Mouse (Mus musculus) megakaryocyte progenitor cell, adult 5-6 weeks (primary cell): ENCODE results near the gene Vps72. TPM values are rescaled to one million over a fixed set of nuclear protein-coding genes. Genes with fewer than 3 reads are reported as not detected.
A peak's percentile ranks its signal among the peaks of the same experiment; 100 is the strongest.
"Not testable (repeated sequence)": the region's sequence is repeated elsewhere in the genome, so short reads cannot be mapped to it uniquely, and the experiment has no call there.

ENCODE experiments used
- ATAC-seq: replicated peaks from 2 replicates; pipeline ENCODE4 v1.8.0; 2016; ENCODE audit warnings: mild to moderate bottlenecking, moderate TSS enrichment, inconsistent platforms; ENCODE audit not compliant: poor library complexity
- total RNA-seq, 2 experiments: library from RNA; stranded (forward) in 1 of 2; stranded (reverse) in 1 of 2; fragments of 157-497, 149-512 nt in 1 of 2; fragments of 200-1000 nt in 1 of 2; gene quantifications; 2 replicates each; pipeline versions ENCODE4 v1.2.3 to v1.2.4; 2015 to 2017

Vps72 gene
- 40.4 and 47.6 TPM in 2 replicates for total RNA-seq (2015)
- total RNA-seq (2017): 97.9 and 124 TPM in 2 replicates

GRCm38 (mm10) chr3:95110911-95111726 lies at the start of gene Vps72:
TSS of gene Vps72 (plus strand) at chr3:95111022.
- ATAC-seq: peak; percentile 84

DNA sequence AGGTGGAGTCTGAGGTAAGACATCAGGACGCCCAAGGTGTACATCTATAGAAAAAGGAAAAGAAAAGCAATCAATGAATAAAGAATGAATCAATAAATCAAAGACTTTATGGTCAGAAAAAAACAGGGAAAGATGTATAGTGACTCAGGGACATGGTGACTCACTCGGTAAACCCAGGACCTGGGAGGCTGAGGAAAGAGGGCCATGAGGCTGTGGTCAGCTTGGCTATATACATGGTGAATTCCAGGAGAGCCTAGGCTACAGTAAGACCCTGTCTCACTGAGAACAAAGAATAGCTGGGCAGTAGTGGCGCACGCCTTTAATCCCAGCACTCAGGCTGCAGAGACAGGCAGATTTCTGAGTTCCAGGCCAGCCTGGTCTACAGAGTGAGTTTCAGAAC lies 47.1 kb upstream of the Vps72 start:
- no peak for ATAC-seq

GRCm38 (mm10) chr3:95065553-95065952 lies 45.3 kb upstream of the Vps72 start:
- no peak for ATAC-seq

GRCm38 (mm10) chr3:95066095-95066494 lies 44.7 kb upstream of the Vps72 start:
- no peak for ATAC-seq

DNA sequence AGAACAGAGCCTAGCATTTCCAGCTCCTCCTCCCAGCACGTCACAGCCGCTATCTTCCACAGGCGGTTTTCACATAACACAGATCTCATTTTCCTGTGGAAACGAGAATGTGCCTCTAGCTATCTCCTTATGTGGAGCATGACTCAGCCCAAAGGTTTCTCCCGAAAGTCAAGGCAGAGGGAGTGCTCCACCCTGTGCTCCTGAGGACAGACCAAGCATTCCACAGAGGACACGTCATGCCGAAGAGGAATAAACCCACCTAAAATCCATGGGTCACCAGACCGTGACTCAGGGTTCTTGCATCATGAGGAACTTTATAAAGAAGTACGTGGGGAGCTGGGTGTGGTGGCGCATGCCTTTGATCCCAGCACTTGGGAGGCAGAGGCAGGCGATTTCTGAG lies 44.3 kb upstream of the Vps72 start:
- ATAC-seq: no peak

DNA sequence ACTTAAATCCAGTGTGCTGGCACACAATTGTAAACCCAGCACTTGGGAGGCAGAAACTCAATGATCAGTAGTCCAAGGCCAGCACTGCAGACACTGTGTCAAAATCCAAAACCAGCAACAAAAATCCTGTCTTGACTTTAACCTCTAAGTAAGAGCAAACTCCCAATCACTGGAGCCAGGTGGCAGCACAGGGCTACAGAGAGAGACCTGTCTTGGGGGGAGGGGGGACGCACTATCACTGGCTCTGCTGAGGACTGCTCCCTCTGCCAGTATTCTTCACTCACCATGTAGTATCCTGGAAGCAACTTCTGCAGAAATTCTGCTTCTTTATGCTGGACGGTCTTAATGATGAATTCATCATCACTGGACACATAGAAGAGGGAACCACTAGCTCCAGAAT lies 39.2 kb upstream of the Vps72 start:
- no peak for ATAC-seq

GRCm38 (mm10) chr3:95088071-95088470 lies 22.8 kb upstream of the Vps72 start:
- ATAC-seq: no peak

DNA sequence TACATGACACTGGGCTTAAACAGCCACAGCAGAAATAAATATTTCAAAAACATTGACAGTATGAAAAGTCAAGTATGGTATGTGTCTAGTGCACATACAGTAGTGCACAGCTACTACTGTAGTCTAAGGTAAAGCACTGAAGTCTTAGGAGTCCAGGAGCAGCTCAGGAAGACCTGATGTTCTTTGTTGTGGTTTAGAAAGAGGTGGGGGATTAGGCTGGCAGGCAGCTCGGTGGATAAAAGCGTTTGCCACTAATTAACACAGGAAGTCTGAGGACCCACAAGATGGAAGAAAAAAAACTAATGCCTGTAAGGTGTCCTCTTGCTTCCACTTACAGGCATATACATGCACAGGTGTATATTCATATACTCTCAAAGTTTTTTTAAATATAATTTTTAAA lies 10.0 kb upstream of the Vps72 start:
- no peak for ATAC-seq

- ATAC-seq: no peak
Observed at GRCm38 (mm10) chr3:95105121-95105520, 5.7 kb upstream of the Vps72 start.

DNA sequence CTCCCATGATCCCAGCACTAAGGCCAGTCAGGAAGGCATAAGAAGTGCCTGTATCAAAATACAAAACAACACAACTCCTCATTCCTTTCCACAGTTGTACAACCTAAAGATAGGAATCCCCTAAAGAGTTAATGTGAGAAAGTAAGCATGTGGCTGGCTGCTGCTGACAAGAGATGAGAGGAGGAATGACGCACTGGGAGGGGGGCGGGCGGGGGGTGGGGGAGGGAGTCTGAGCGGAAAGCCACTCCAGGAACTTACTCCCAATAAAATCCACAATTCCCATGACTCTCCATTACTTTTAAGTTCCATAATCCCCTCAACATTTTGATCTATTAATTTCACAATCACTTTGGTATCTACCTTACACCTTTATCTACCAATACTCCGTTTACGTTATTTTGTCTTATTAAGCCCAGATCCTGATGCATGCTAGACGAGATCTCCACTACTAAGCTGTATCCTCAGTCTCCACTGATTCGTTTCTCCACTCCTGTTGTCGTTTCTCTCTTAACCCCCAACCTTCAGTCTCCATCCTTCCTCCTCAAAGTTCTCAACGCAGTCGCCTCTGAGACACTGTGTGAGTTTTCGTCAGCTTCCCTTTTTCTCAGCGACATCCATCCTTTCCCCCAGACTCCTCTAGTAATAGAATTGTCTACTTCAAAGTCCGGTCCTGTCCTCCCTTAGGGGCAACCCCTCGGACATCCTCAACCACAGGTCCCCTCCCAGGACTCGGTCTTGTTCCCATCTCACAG lies 5.1 kb upstream of the Vps72 start:
- ATAC-seq: peak; percentile 35; the same call in 1 of the 2 replicates

GRCm38 (mm10) chr3:95106338-95107117 lies 4.3 kb upstream of the Vps72 start, which contains the start of gene Pip5k1a:
TSS of gene Pip5k1a (minus strand) at chr3:95106930.
- ATAC-seq: peak; percentile 73

- not testable (repeated sequence) for ATAC-seq
Observed at GRCm38 (mm10) chr3:95107308-95107707, 3.5 kb upstream of the Vps72 start.

DNA sequence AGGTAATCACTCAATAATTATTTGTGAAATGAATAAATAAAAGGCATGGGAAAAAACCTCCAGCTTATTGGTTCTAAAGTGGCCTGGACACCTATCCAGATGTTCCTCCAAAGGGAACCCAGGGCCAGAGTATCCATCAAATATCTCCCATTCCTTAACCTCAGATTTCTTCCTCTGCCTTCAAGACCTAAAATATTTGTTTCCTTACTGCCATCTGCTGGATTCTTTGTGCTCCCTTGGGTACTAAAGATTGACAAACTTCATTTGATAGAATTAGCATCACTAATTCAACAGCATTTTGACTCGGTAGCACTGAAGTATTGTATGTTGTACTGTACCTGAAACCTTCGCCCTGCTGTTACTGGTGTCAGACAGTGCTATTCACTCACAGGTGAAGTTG lies 2.9 kb upstream of the Vps72 start:
- no peak for ATAC-seq

DNA sequence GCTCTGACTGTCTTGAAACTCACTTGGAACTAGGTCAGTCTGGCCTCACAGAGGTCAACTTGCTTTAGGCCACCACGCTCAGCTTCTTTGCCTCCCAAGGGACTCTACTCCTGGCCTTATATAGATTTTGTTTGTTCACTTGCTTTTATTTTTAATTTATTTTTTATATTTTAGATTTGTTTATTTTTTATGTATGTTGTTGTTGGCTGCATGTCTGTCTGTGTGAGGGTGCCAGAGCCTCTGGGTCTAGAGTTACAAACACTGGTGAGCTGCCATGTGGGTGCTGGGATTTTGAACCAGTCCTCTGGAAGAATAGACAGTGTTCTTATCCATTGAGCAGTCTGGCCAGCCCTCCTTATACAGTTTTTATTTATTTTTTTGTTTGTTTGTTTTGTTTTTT lies 1.9 kb downstream of the Vps72 start:
- ATAC-seq: no peak

DNA sequence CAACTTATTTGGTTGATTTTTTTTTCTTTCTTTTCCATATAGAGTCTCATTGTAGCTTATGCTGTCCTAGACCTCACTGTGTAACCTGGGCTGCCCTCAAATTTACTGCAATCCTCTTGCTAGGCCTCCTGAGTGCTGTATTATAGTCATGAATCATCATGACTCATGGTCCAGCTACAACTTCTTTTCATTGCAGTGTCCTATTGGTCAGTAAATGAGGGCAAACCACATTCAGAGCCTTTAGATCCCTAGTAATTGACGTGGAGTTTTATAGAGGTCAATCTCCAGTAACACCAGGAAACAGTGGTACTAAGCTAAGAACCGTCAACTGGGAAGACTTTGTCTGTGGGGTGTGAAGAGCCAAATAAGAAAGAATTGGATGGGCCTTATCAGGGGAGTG lies 6.9 kb downstream of the Vps72 start:
- no peak for ATAC-seq

- ATAC-seq: no peak
Observed at GRCm38 (mm10) chr3:95121580-95121979, 10.8 kb downstream of the Vps72 start.

GRCm38 (mm10) chr3:95124246-95124645 lies 13.4 kb downstream of the Vps72 start, which contains the start of gene Tmod4:
TSS of gene Tmod4 (plus strand) at chr3:95124476.
- peak; percentile 83 for ATAC-seq

DNA sequence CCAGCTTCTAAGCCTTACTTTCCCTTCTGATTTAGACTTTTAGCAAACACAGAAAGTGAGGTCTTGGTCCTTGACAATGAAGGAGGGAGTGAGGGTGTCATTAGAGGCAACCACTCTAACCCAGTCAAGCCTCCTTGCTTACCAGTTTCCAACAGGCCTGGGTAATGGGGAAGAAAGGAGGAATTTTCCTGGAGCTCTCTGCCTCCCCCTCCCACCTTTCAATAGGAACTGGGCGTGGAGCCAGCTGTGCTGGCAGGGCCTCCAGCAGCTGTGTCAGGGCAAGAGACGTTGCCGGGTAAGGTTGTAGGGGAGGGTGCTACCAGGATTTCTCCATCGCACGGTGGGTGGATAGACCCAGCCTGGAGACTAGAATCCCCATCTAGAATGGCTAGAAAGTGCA lies 14.2 kb downstream of the Vps72 start:
- ATAC-seq: no peak

- ATAC-seq: no peak
Observed at GRCm38 (mm10) chr3:95129226-95129651, 18.4 kb downstream of the Vps72 start.

DNA sequence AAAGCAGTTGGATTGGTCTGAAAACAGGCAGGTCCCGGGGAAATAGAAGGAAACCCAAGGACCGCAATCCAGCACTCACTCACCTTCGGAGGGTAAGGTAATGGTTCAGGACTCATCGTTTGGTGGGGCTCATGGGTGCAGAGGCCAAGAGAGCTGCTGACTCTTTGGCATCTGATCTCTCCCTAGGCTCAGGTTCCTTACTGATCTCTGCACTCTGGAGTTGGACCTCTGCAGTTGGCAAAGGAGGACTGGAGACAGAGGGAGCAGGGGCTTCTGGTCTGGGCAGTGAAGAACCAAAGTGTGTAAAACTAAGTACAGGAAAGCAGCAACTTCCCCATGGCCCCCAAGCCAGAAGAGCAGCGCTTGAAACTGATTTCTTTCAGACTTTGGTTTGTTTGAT lies 19.3 kb downstream of the Vps72 start:
- ATAC-seq: no peak

DNA sequence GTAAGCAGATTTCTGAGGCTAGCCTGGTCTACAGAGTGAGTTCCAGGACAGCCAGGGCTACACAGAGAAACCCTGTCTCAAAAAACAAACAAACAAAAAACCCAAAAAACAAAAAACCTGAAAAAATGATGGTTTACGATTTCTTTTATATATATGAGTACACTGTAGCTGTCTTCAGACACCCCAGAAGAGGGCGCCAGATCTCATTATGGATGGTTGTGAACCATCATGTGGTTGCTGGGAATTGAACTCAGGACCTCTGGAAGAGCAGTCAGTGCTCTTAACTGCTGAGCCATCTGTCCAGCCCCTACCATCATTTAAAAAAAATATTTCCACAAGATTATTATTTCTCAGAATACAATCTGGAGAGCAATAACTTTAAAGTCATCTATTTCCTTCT lies 21.6 kb downstream of the Vps72 start:
- ATAC-seq: not testable (repeated sequence)
